Mouse (Mus musculus) forebrain, embryonic 10.5 days (tissue): Measurements from ENCODE around the gene Zbed4. TPM values are rescaled to one million over a fixed set of nuclear protein-coding genes. Genes with fewer than 3 reads are reported as not detected.

Experiments
- DNase-seq: peaks from one replicate; pipeline ENCODE4 v3.0.0-alpha.2; 2017; ENCODE audit warnings: low spot score; ENCODE audit errors: extremely low spot score
- H3K27ac ChIP-seq: fragments of 300-500 bp; sonication (generic); 2 replicates; pipeline ENCODE4 v1.5.1; 2016; ENCODE audit warnings: mild to moderate bottlenecking
- H3K27me3 ChIP-seq: fragments of 300-500 bp; sonication (generic); 2 replicates; pipeline ENCODE4 v1.6.1; 2016; ENCODE audit warnings: mild to moderate bottlenecking; ENCODE audit not compliant: poor library complexity, severe bottlenecking
- H3K36me3 ChIP-seq: fragments of 300-500 bp; sonication (generic); replicated peaks from 2 replicates; pipeline ENCODE4 v1.6.1; 2016; ENCODE audit warnings: mild to moderate bottlenecking, moderate library complexity
- H3K4me1 ChIP-seq: fragments of 300-500 bp; sonication (generic); 2 replicates; pipeline ENCODE4 v1.6.1; 2016
- H3K4me3 ChIP-seq: fragments of 300-500 bp; sonication (generic); 2 replicates; pipeline ENCODE4 v1.5.1; 2016; ENCODE audit warnings: mild to moderate bottlenecking, moderate library complexity
- H3K9me3 ChIP-seq: fragments of 300-500 bp; sonication (generic); 2 replicates; pipeline ENCODE4 v1.6.1; 2016; ENCODE audit warnings: mild to moderate bottlenecking, moderate library complexity
- WGBS: fragments of 180-500 bp; shearing (Covaris S2); methylation state at CpG from one replicate; pipeline ENCODE4 v1.1.7; 2016; 5-methylcytosine and 5-hydroxymethylcytosine counted together
- polyA plus RNA-seq: library from polyadenylated mRNA; unstranded; fragments of >200 nt; fragmentation: Nextera tagmentation; extraction: Ambion mirVana; gene quantifications from 2 replicates; pipeline ENCODE4 v1.2.1, GENCODE M21; 2016

Gene Zbed4
- polyA plus RNA-seq, 1 experiment from 2014 or later = 39.6 TPM

- no peaks in the 10 kb centered on the region for H3K27me3 ChIP-seq
- H3K9me3 ChIP-seq = no peaks in the 10 kb centered on the region
- WGBS = 95% methylated on average over 7 of the region's 7 CpGs
- H3K36me3 ChIP-seq = peaks cover 64% of the 10 kb centered on the region
- no peak overlapping the region for H3K4me3 ChIP-seq
- DNase-seq = no peak
- H3K4me1 ChIP-seq = peaks cover 23% of the 10 kb centered on the region
- H3K27ac ChIP-seq = no peak overlapping the region
Measured at GRCm38 (mm10) chr15:88822513-88822912, 71.1 kb downstream of the Zbed4 start.

- no peaks in the 10 kb centered on the region for H3K27me3 ChIP-seq
- no peak overlapping the region for H3K4me3 ChIP-seq
- peaks cover 25% of the 10 kb centered on the region for H3K4me1 ChIP-seq
- no peaks in the 10 kb centered on the region for H3K9me3 ChIP-seq
- no peak for DNase-seq
- WGBS = 92% methylated on average over 5 of the region's 5 CpGs
- H3K27ac ChIP-seq = no peak overlapping the region
- peaks cover 68% of the 10 kb centered on the region for H3K36me3 ChIP-seq
Measured at GRCm38 (mm10) chr15:88823376-88823775, 71.9 kb downstream of the Zbed4 start.

GRCm38 (mm10) chr15:88827466-88827865 lies 76.0 kb downstream of the Zbed4 start:
- DNase-seq = no peak
- 90% methylated on average over 6 of the region's 6 CpGs for WGBS
- no peak overlapping the region for H3K27ac ChIP-seq
- H3K27me3 ChIP-seq = no peaks in the 10 kb centered on the region
- peaks cover 54% of the 10 kb centered on the region for H3K36me3 ChIP-seq
- H3K4me1 ChIP-seq = peaks cover 13% of the 10 kb centered on the region
- H3K9me3 ChIP-seq = no peaks in the 10 kb centered on the region
- no peak overlapping the region for H3K4me3 ChIP-seq

- peak; percentile 74 for DNase-seq
- no peaks in the 10 kb centered on the region for H3K9me3 ChIP-seq
- H3K36me3 ChIP-seq = peaks cover 47% of the 10 kb centered on the region
- no peaks in the 10 kb centered on the region for H3K27me3 ChIP-seq
- WGBS = 27% methylated on average over 9 of the region's 9 CpGs
- 0 out of 2 replicates have a peak overlapping the region, but pooled peaks have one; percentile 5 for H3K4me3 ChIP-seq
- H3K27ac ChIP-seq = 0 out of 2 replicates have a peak overlapping the region, but pooled peaks have one; percentile 1
- H3K4me1 ChIP-seq = peaks cover 13% of the 10 kb centered on the region
Measured at GRCm38 (mm10) chr15:88827991-88828799, 76.7 kb downstream of the Zbed4 start.

- peaks cover 38% of the 10 kb centered on the region for H3K36me3 ChIP-seq
- H3K27ac ChIP-seq = 0 out of 2 replicates have a peak overlapping the region, but pooled peaks have one; percentile 1
- peaks cover 13% of the 10 kb centered on the region for H3K4me1 ChIP-seq
- 57% methylated on average over 17 of the region's 17 CpGs for WGBS
- no peaks in the 10 kb centered on the region for H3K27me3 ChIP-seq
- 0 out of 2 replicates have a peak overlapping the region, but pooled peaks have one; percentile 5 for H3K4me3 ChIP-seq
- peak; percentile 83 for DNase-seq
- H3K9me3 ChIP-seq = no peaks in the 10 kb centered on the region
Measured at GRCm38 (mm10) chr15:88828800-88829705, 77.6 kb downstream of the Zbed4 start.

GRCm38 (mm10) chr15:88829791-88830440 lies 78.5 kb downstream of the Zbed4 start:
- peaks cover 13% of the 10 kb centered on the region for H3K4me1 ChIP-seq
- peaks cover 29% of the 10 kb centered on the region for H3K36me3 ChIP-seq
- H3K27ac ChIP-seq = no peak overlapping the region
- DNase-seq = no peak
- no peaks in the 10 kb centered on the region for H3K27me3 ChIP-seq
- 80% methylated on average over 6 of the region's 6 CpGs for WGBS
- H3K4me3 ChIP-seq = no peak overlapping the region
- H3K9me3 ChIP-seq = no peaks in the 10 kb centered on the region

- WGBS = 83% methylated on average over 5 of the region's 5 CpGs
- Histone ChIP-seq H3K9me3 (no peaks in the 10 kb centered on the region), H3K4me1 (peaks cover 13% of the 10 kb centered on the region), H3K27ac (no peak overlapping the region), H3K27me3 (no peaks in the 10 kb centered on the region), H3K36me3 (peaks cover 22% of the 10 kb centered on the region), H3K4me3 (no peak overlapping the region)
- no peak for DNase-seq
Measured at GRCm38 (mm10) chr15:88830696-88831095, 79.2 kb downstream of the Zbed4 start.

GRCm38 (mm10) chr15:88831482-88831881 lies 80.0 kb downstream of the Zbed4 start:
- Histone ChIP-seq H3K4me3 (no peak overlapping the region), H3K27ac (no peak overlapping the region), H3K27me3 (no peaks in the 10 kb centered on the region), H3K9me3 (no peaks in the 10 kb centered on the region), H3K4me1 (peaks cover 14% of the 10 kb centered on the region), H3K36me3 (peaks cover 14% of the 10 kb centered on the region)
- no peak for DNase-seq
- WGBS = 81% methylated on average over 5 of the region's 5 CpGs

- peaks cover 25% of the 10 kb centered on the region for H3K4me1 ChIP-seq
- no peaks in the 10 kb centered on the region for H3K27me3 ChIP-seq
- no peak overlapping the region for H3K4me3 ChIP-seq
- H3K27ac ChIP-seq = no peak overlapping the region
- H3K9me3 ChIP-seq = no peaks in the 10 kb centered on the region
- DNase-seq = no peak
- WGBS = 87% methylated on average over 9 of the region's 9 CpGs
- peaks cover 3% of the 10 kb centered on the region for H3K36me3 ChIP-seq
Measured at GRCm38 (mm10) chr15:88832536-88832935, 81.1 kb downstream of the Zbed4 start.

Other genes starting within 250 kb of the Zbed4 start
- gene Zdhhc25, start 151.4 kb upstream of the Zbed4 start, polyA plus RNA-seq = not detected in 2 replicates
- 21.7 and 22.7 TPM in 2 replicates for gene Brd1, start 17.4 kb upstream of the Zbed4 start, polyA plus RNA-seq
- gene Alg12, start 67.7 kb downstream of the Zbed4 start, polyA plus RNA-seq = 10.6 and 11.4 TPM in 2 replicates
- gene Creld2, start 68.0 kb downstream of the Zbed4 start, polyA plus RNA-seq = 96.5 and 103 TPM in 2 replicates
- gene Pim3, start 110.5 kb downstream of the Zbed4 start, polyA plus RNA-seq = 40.3 and 43.6 TPM in 2 replicates
- gene Ttll8, start 202.8 kb downstream of the Zbed4 start, polyA plus RNA-seq = not detected in 2 replicates
- gene Mlc1, start 227.3 kb downstream of the Zbed4 start, polyA plus RNA-seq = 10.2 and 11.5 TPM in 2 replicates
- not detected in 2 replicates for gene Mov10l1, start 231.2 kb downstream of the Zbed4 start, polyA plus RNA-seq